Mouse (Mus musculus) heart, postnatal 0 days (tissue): ENCODE results near the gene Slc8a3.

ENCODE experiments used
- CTCF ChIP-seq: IDR thresholded peaks from 2 replicates; pipeline ENCODE4 v1.5.1; 2016; ENCODE audit warnings: antibody characterized with exemption, control low read depth, low read depth
- EP300 ChIP-seq: IDR thresholded peaks from 2 replicates; pipeline ENCODE4 v1.6.1; 2016; ENCODE audit warnings: antibody characterized with exemption, low read depth

GRCm38 (mm10) chr12:81237158-81237557 lies 95.8 kb downstream of the Slc8a3 start:
- no peak for TF ChIP-seq CTCF
- TF ChIP-seq EP300: no peak
